Mouse (Mus musculus) bone marrow, adult 2 months (tissue): ENCODE measurements at regions not wholly inside any gene's neighbourhood (a gene's known extent, or its start where the extent isn't known, plus 50 kb on each side); places are given as distances from the start of the nearest gene placed in this dataset.

Experiments
- CTCF ChIP-seq: fragments of 200-500 bp; IDR thresholded peaks from 2 replicates; pipeline ENCODE4 v1.5.1; 2011; ENCODE audit warnings: low read length, control low read depth; ENCODE audit not compliant: control insufficient read depth, insufficient read depth
- POLR2A ChIP-seq: fragments of 200-500 bp; IDR thresholded peaks from 2 replicates; pipeline ENCODE4 v1.6.1; 2011; ENCODE audit warnings: low read depth, mild to moderate bottlenecking, control low read depth, low read length, borderline replicate concordance; ENCODE audit not compliant: control insufficient read depth

- TF ChIP-seq CTCF (no peak), POLR2A (no peak)
Observed at GRCm38 (mm10) chr19:56202481-56203130, 84.3 kb upstream of the Habp2 start.
